Mouse (Mus musculus): ENCODE results near the gene Ripply2. TPM values are rescaled to one million over a fixed set of nuclear protein-coding genes. Genes with fewer than 3 reads are reported as not detected.

Gene Ripply2
- polyA plus RNA-seq, 1 experiment from 2014 or later, result 0.67 TPM

DNA sequence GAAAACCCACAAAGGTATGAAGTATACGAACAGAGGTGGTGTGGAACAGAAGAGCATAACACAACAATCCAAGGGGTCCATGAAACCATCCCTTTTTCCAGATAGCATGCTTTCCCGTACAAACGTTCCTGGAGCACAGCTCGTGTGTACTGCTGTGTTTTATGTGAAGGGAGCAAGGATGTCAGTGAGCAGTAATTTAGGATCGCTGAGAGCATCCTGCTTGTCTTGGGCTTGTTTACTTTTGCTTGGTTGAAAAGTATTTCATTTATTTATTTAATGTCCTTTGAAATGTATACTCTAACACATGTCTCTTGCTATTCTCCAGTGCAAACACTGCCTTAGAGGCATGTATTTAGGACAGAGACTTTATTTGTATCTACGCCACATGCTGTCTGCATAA is 30.2 kb upstream of the Ripply2 start:
- Histone ChIP-seq H3K36me3 (ENCODE audit: control insufficient read depth, insufficient read depth, low read length) (no peaks in the 10 kb centered on the region), H3K27ac (ENCODE audit: low read depth, low read length) (no peak overlapping the region), H3K9ac (ENCODE audit: low read length) (no peak overlapping the region), H3K4me2 (no peak overlapping the region), H3K4me1 (ENCODE audit: control insufficient read depth, insufficient read depth, low read length) (no peaks in the 10 kb centered on the region), H3K4me3 (ENCODE audit: low read depth, low read length) (no peak overlapping the region), H3K27me3 (ENCODE audit: control insufficient read depth, insufficient read depth, low read length) (no peaks in the 10 kb centered on the region), H3K9me3 (ENCODE audit: control insufficient read depth, low read length) (no peaks in the 10 kb centered on the region)
- ATAC-seq (ENCODE audit: low FRiP score) (no peak), DNase-seq (ENCODE audit: low spot score, missing footprints) (no peak)
- WGBS, result 80% methylated on average over 6 of the region's 6 CpGs

DNA sequence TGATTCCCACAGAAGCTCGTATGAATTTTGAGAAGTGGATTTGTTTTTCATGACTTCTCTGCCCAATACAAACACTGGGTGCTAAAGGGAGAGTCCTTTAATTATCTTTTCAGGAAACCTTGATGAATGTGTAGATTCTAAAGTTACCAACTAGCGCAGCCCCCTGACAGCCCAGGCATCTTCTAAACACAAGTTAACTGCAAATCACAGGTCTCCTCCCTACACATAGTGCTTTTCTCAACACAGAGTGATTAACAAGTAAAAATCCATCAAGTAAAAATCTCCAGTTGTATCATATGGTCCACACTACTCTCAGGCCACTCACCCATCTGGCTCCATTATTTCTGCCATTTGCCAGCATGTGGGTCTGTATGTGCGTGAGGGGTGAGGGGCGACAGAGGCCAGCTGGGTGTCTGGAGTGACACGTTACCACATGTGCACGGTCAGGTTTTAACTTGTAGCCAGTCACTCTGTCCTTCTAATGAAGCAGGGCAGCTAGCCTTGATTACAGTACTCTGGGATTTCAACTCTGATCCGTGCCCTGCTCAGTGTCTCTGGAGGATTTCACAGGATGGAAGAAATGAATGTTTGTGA is 28.5 kb upstream of the Ripply2 start:
- H3K4me3 ChIP-seq (ENCODE audit: low read depth, low read length), result no peak overlapping the region
- H3K4me2 ChIP-seq, result no peak overlapping the region
- no peak overlapping the region for H3K27ac ChIP-seq (ENCODE audit: low read depth, low read length)
- DNase-seq (ENCODE audit: low spot score, missing footprints) (no peak), ATAC-seq (ENCODE audit: low FRiP score) (peak; percentile 46; the same call in 1 of the 2 replicates)
- H3K4me1 ChIP-seq (ENCODE audit: control insufficient read depth, insufficient read depth, low read length), result no peaks in the 10 kb centered on the region
- H3K9ac ChIP-seq (ENCODE audit: low read length), result no peak overlapping the region
- 72% methylated on average over 7 of the region's 7 CpGs for WGBS
- no peaks in the 10 kb centered on the region for H3K9me3 ChIP-seq (ENCODE audit: control insufficient read depth, low read length)
- H3K36me3 ChIP-seq (ENCODE audit: control insufficient read depth, insufficient read depth, low read length), result no peaks in the 10 kb centered on the region
- no peaks in the 10 kb centered on the region for H3K27me3 ChIP-seq (ENCODE audit: control insufficient read depth, insufficient read depth, low read length)

DNA sequence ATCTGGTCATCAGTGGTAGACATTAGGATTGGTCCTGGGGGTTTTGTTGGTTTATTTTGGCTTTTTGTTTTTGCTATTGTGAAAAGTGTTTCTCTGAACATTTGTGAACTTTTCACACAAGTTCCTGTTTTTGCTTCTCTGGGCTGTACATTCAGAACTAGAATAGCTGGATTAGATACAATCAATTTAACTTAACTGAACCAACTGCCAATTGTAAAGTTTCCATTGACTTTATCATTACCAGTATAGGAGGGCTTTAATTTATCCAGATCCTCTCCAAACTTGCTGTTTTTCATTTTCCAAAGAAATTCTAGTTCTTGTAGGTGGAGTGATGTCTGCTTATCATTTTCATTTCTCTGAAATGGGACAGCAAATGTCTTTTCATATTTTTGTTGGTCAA is 25.5 kb upstream of the Ripply2 start:
- Histone ChIP-seq H3K27me3 (ENCODE audit: control insufficient read depth, insufficient read depth, low read length) (no peaks in the 10 kb centered on the region), H3K9ac (ENCODE audit: low read length) (no peak overlapping the region), H3K4me2 (no peak overlapping the region), H3K36me3 (ENCODE audit: control insufficient read depth, insufficient read depth, low read length) (no peaks in the 10 kb centered on the region), H3K4me1 (ENCODE audit: control insufficient read depth, insufficient read depth, low read length) (no peaks in the 10 kb centered on the region), H3K27ac (ENCODE audit: low read depth, low read length) (no peak overlapping the region), H3K4me3 (ENCODE audit: low read depth, low read length) (no peak overlapping the region), H3K9me3 (ENCODE audit: control insufficient read depth, low read length) (no peaks in the 10 kb centered on the region)
- ATAC-seq (ENCODE audit: low FRiP score) (no peak), DNase-seq (ENCODE audit: low spot score, missing footprints) (no peak)

- WGBS, result 88% methylated on average over 8 of the region's 8 CpGs
Measured at GRCm38 (mm10) chr9:86991758-86992157, 23.6 kb upstream of the Ripply2 start.

DNA sequence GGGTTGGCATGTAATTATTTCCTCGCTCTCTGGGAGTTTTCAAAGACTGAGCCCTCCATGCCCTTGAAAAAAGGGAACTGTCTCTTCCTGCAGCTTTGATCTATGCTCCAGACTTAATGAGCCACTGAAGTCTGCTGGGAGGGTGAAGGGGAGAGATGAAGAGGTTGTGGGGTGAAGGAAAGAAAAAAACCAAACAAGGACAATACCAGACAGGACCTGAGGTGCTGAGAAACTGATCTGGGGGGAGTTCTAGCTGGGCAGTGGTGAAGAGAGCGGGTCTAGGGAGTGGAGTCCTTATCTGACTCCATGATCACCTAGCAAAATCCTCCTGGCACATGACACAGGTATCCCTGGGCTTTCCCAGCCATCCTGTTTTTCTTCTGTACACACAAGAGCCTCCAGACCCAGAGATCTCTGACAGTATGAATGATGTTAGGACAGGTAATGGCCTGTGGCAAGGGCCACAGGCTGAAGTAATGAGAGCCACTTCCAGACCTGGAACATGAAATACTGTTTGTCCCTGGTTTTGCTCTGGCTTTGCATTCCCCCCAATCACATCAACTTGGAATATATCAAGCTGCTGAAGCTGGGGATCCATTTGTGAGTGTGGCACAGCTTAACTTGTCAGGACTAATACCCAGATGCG is 18.2 kb upstream of the Ripply2 start:
- no peak overlapping the region for H3K27ac ChIP-seq (ENCODE audit: low read depth, low read length)

More at GRCm38 (mm10) chr9:86991758-86992157, 23.6 kb upstream of the Ripply2 start:
- no peak overlapping the region for H3K4me2 ChIP-seq
- H3K4me3 ChIP-seq (ENCODE audit: low read depth, low read length), result no peak overlapping the region
- H3K9ac ChIP-seq (ENCODE audit: low read length), result no peak overlapping the region
- DNase-seq (ENCODE audit: low spot score, missing footprints), result no peak
- no peaks in the 10 kb centered on the region for H3K9me3 ChIP-seq (ENCODE audit: control insufficient read depth, low read length)
- no peak for ATAC-seq (ENCODE audit: low FRiP score)
- no peaks in the 10 kb centered on the region for H3K27me3 ChIP-seq (ENCODE audit: control insufficient read depth, insufficient read depth, low read length)
- H3K4me1 ChIP-seq (ENCODE audit: control insufficient read depth, insufficient read depth, low read length), result no peaks in the 10 kb centered on the region
- H3K36me3 ChIP-seq (ENCODE audit: control insufficient read depth, insufficient read depth, low read length), result no peaks in the 10 kb centered on the region
- no peak overlapping the region for H3K27ac ChIP-seq (ENCODE audit: low read depth, low read length)

GRCm38 (mm10) chr9:86999956-87000582 is 15.3 kb upstream of the Ripply2 start:
- H3K4me1 ChIP-seq (ENCODE audit: control insufficient read depth, insufficient read depth, low read length), result no peaks in the 10 kb centered on the region
- no peak for ATAC-seq (ENCODE audit: low FRiP score)
- 62% methylated on average over 2 of the region's 2 CpGs for WGBS
- no peak overlapping the region for H3K27ac ChIP-seq (ENCODE audit: low read depth, low read length)
- no peak overlapping the region for H3K9ac ChIP-seq (ENCODE audit: low read length)
- H3K36me3 ChIP-seq (ENCODE audit: control insufficient read depth, insufficient read depth, low read length), result no peaks in the 10 kb centered on the region
- no peak for DNase-seq (ENCODE audit: low spot score, missing footprints)
- no peak overlapping the region for H3K4me3 ChIP-seq (ENCODE audit: low read depth, low read length)
- no peak overlapping the region for H3K4me2 ChIP-seq
- H3K9me3 ChIP-seq (ENCODE audit: control insufficient read depth, low read length), result no peaks in the 10 kb centered on the region
- no peaks in the 10 kb centered on the region for H3K27me3 ChIP-seq (ENCODE audit: control insufficient read depth, insufficient read depth, low read length)

More for the DNA sequence above, 18.2 kb upstream of the Ripply2 start:
- ATAC-seq (ENCODE audit: low FRiP score), result no peak
- no peak overlapping the region for H3K4me2 ChIP-seq
- no peaks in the 10 kb centered on the region for H3K36me3 ChIP-seq (ENCODE audit: control insufficient read depth, insufficient read depth, low read length)
- H3K27me3 ChIP-seq (ENCODE audit: control insufficient read depth, insufficient read depth, low read length), result no peaks in the 10 kb centered on the region
- no peaks in the 10 kb centered on the region for H3K9me3 ChIP-seq (ENCODE audit: control insufficient read depth, low read length)
- H3K4me1 ChIP-seq (ENCODE audit: control insufficient read depth, insufficient read depth, low read length), result no peaks in the 10 kb centered on the region
- H3K4me3 ChIP-seq (ENCODE audit: low read depth, low read length), result no peak overlapping the region
- H3K9ac ChIP-seq (ENCODE audit: low read length), result no peak overlapping the region
- no peak for DNase-seq (ENCODE audit: low spot score, missing footprints)
- 75% methylated on average over 3 of the region's 3 CpGs for WGBS

- no peak for DNase-seq (ENCODE audit: low spot score, missing footprints)
- H3K27me3 ChIP-seq (ENCODE audit: control insufficient read depth, insufficient read depth, low read length), result no peaks in the 10 kb centered on the region
- H3K4me1 ChIP-seq (ENCODE audit: control insufficient read depth, insufficient read depth, low read length), result no peaks in the 10 kb centered on the region
- H3K4me2 ChIP-seq, result no peak overlapping the region
- no peaks in the 10 kb centered on the region for H3K36me3 ChIP-seq (ENCODE audit: control insufficient read depth, insufficient read depth, low read length)
- no peak overlapping the region for H3K27ac ChIP-seq (ENCODE audit: low read depth, low read length)
- 77% methylated on average over 6 of the region's 6 CpGs for WGBS
- no peak overlapping the region for H3K9ac ChIP-seq (ENCODE audit: low read length)
- no peak for ATAC-seq (ENCODE audit: low FRiP score)
- H3K4me3 ChIP-seq (ENCODE audit: low read depth, low read length), result no peak overlapping the region
- no peaks in the 10 kb centered on the region for H3K9me3 ChIP-seq (ENCODE audit: control insufficient read depth, low read length)
Measured at GRCm38 (mm10) chr9:87004701-87005434, 10.5 kb upstream of the Ripply2 start.

DNA sequence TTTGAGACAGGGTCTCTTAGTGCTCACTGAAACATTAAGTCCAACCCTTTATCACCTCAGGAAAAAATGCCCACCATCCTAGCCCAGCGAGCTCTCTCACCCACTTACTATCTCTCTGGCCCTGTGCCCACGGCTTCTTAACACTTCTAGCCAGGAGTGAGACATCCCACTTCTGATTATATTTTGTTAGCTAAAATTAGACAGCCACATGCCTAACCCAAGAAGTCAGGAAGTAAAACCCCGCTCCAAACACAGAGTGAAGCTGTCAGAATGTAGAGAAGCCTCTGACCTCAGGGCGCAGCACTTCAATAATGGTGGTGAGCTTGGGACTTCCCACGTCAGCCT is 9.9 kb upstream of the Ripply2 start:
- H3K36me3 ChIP-seq (ENCODE audit: control insufficient read depth, insufficient read depth, low read length), result no peaks in the 10 kb centered on the region
- H3K9me3 ChIP-seq (ENCODE audit: control insufficient read depth, low read length), result no peaks in the 10 kb centered on the region
- DNase-seq (ENCODE audit: low spot score, missing footprints) (no peak), ATAC-seq (ENCODE audit: low FRiP score) (no peak)
- no peaks in the 10 kb centered on the region for H3K4me1 ChIP-seq (ENCODE audit: control insufficient read depth, insufficient read depth, low read length)
- H3K4me3 ChIP-seq (ENCODE audit: low read depth, low read length), result no peak overlapping the region
- no peaks in the 10 kb centered on the region for H3K27me3 ChIP-seq (ENCODE audit: control insufficient read depth, insufficient read depth, low read length)
- 87% methylated on average over 5 of the region's 5 CpGs for WGBS
- H3K9ac ChIP-seq (ENCODE audit: low read length), result no peak overlapping the region
- no peak overlapping the region for H3K4me2 ChIP-seq
- H3K27ac ChIP-seq (ENCODE audit: low read depth, low read length), result no peak overlapping the region

- WGBS, result 80% methylated on average over 6 of the region's 6 CpGs
- Histone ChIP-seq H3K4me3 (ENCODE audit: low read depth, low read length) (no peak overlapping the region), H3K9me3 (ENCODE audit: control insufficient read depth, low read length) (no peaks in the 10 kb centered on the region), H3K4me1 (ENCODE audit: control insufficient read depth, insufficient read depth, low read length) (no peaks in the 10 kb centered on the region), H3K27ac (ENCODE audit: low read depth, low read length) (no peak overlapping the region), H3K36me3 (ENCODE audit: control insufficient read depth, insufficient read depth, low read length) (no peaks in the 10 kb centered on the region), H3K27me3 (ENCODE audit: control insufficient read depth, insufficient read depth, low read length) (no peaks in the 10 kb centered on the region), H3K4me2 (no peak overlapping the region), H3K9ac (ENCODE audit: low read length) (no peak overlapping the region)
- ATAC-seq (ENCODE audit: low FRiP score), result no peak
- no peak for DNase-seq (ENCODE audit: low spot score, missing footprints)
Measured at GRCm38 (mm10) chr9:87008507-87008906, 6.8 kb upstream of the Ripply2 start.
